Mouse (Mus musculus) frontal cortex, adult (tissue): ENCODE data around the gene Acadvl.

Source experiments
- ATAC-seq: cut with Nextera tagmentation; 2 replicates; pipeline ENCODE4 v1.9.2; 2017; ENCODE audit warnings: mild to moderate bottlenecking, moderate library complexity, mixed read lengths; ENCODE audit not compliant: low TSS enrichment

Acadvl gene

DNA sequence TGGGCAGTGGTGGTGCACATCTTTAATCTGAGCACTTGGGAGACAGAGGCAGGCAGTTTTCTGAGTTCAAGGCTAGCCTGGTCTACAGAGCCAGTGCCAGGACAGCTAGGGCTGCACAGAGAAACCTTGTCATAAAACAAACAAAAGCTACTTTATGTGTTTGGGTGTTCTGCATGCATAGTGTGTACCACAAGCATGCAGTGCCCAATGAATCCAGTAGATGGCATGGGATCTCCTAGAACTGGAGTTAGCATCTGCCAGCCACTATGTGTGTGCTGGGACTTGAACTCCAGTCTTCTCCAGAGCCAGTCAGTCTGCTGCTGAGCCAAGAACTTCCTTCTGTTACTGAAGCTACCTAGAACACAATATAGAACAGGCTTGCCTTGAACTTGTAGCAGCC is 13.3 kb downstream of the Acadvl start:
- ATAC-seq: no peak

DNA sequence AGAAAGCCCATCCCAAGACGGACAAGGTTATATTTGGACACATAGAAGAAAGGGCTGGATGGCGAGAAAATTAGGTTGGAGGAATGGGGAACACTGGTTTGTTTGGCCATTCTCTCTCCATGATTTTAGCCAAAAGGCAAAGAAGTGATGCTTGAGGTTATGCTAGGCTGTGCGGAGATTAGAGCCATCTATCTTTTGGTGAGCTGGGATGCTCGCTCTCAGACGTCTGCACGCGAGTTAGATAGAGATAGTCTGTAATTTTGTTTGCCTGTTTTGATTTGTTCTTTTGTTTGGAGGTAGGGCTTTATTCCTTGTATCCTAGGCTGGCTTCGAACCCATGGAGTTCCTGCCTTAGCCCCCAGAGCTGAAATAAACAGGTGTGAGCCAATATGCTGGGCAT is 14.1 kb downstream of the Acadvl start:
- no peak for ATAC-seq

DNA sequence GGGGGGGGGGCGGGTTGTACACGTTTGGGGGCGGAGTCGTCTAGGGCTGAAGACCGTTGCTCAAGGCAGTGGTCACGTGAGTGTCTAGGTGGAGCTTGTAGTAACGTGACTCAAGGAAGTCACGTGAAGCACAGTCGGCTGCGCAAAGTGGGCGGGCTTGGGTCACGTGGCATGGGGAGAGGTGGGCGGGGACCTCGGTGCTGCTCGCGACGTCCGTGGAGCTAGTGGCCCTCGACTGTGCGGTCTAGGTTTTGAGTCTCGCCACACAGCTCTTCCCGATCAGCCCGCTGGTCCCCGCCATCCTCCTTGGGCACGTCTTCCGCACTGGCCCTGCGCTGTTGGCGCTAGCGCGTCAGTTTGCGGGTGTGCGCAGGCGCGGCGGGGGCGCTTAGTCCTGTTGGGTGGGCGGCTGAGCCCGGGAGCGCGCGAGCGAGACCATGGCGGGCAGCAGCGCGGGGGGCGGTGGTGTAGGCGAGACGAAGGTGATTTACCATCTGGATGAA is 14.8 kb downstream of the Acadvl start, which contains the start of gene Dvl2:
Gene Dvl2, plus strand, starts transcription at position 200 of the 503 bp plus-strand sequence.
- peak; percentile 45 for ATAC-seq

DNA sequence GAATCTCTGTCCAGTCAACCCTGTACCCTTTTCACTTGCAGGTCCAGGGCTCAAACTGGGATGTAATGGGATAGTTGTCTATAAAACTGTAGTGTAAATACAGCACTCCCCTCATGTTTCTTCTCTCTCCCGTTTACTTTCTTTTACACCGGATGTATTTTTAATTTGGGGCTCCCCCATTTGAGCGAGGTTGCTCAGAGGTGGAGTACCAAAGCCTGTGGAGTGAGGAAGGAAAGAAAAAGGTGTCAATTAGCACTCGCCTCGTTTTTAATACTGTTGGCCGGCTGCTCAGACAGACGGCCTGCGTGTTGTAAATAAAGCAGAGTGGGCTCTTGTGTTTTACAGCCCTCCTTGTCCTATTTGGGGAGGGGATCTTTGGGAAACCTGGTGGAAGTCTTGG is 15.5 kb downstream of the Acadvl start:
- no peak for ATAC-seq

DNA sequence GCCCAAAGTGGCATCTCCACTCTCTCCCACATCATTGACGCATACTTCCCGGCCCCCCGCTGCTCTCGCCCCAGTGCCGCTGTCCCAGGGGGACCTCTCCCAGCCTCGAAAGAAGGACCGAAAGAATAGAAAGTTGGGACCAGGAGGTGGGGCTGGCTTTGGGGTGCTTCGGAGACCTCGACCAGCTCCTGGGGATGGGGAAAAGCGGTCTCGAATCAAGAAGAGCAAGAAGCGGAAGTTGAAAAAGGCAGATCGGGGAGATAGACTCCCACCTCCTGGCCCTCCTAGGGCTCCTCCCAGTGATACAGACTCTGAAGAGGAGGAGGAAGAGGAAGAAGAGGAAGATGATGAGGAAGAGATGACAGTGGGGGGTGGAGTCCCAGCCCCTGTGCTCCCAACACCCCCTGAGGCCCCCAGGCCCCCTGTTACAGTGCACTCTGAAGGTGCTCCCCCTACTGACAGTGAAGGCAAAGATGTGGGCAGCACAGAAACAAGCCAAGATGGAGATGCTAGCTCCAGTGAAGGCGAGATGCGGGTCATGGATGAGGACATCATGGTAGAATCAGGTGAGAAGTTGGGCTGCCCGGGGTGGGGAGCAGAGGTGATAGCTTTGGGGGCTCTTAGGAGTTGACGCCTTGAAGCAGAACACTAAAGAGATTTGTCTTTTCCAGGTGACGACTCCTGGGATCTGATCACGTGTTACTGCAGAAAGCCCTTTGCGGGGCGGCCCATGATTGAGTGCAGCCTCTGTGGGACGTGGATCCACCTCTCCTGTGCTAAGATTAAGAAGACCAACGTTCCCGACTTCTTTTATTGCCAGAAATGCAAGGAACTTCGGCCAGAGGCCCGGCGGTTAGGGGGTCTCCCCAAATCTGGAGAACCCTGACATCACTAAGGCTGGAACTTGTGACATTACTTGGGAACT is 16.4 kb downstream of the Acadvl start:
- ATAC-seq: no peak

DNA sequence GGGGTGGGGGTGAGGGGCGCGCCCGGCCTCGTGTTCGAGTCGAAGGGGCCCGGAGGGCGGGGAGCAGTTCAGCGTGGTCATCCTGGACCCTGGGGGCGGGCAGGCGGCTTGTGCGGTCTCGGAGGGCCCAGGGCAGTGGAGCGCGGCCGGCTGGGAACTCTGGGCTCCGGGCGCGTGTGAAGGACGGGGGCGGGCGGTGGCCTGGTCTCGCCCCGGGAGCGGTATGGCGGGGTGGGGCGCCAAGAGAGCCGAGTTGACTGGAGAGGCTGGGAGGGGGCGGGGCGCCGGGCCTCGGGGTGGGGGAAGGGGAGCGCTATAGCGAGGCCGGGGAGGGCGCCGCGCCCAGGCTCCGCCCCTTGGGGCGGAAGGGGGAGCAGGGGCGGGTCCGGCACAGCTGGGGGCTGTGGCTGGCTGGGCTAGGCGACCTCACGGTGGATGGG is 18.1 kb downstream of the Acadvl start:
- no peak for ATAC-seq

DNA sequence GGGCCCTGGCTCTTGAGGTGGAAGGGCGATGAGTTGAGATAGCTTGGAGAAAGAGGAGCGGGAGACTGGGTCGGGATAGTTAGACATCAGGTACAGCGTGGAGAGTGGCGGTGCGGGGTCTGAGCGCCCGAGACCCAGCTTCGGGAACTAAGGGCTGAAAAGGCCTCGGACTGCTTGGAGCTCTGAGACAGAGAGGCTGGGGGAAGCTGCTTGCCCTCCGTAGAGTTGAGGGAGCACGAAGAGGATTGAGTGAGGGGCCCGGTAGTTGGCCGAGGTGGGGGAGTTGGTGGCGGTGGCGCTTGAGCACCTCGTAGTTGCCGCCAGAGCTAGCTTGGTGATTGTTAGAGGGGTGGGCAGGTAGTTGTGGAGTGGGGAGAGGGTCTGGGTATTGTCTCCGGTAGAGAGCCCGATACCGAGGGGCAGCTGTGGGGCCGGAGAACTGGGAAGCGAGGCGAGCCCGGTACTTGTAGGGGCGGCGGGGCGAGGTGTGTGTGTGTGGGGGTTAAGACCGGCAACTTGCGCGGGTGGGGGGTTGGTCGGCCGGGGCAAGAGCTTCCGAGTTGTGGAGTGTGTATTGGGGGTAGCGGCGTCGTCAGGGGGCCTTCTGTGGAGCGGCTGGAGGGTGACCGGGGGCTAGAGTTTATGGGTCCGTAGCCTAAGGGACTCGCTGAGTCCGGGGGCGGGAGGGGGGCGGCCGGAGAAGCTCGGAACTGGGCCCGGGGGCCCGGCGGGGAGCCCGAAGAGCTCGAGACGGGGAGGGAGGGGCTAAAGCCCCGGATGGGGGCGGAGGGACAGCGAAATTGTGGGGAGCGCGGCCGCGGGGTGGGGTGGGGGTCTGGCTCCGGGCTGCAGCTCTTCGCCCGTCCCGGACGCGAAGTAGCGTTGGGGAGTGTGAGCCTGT is 18.8 kb downstream of the Acadvl start:
- no peak for ATAC-seq

DNA sequence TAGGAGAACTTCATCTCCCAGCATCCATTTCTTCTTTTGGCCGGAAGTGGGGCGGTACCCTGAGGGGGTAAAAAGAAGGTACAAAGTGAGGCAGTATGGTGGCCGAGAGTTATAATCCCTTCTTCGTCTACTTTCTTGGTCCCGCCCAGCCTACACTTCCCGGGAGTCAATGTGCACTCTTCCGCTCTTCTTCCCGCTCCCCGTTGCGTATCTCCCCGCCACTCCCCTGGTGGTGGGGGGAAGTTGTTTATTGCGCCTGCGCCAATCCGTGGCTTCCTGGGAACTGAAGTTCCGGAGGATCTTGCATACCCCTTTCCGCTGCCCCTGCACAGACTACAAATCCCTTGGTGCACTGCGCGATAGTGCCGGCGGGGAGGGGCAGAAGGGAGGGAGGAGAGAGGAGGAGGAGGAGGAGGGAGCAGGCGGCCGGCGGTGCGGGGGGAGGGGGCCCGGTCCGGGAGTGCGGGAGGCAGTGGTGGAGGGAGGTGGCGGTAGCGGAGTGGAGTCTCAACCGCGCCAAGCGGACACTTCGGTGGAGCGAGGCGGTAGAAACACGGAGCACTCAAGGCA is 19.7 kb downstream of the Acadvl start, which contains the start of gene Phf23:
Gene Phf23, plus strand, starts transcription at position 387 of the 570 bp plus-strand sequence.
- ATAC-seq: peak; percentile 72

DNA sequence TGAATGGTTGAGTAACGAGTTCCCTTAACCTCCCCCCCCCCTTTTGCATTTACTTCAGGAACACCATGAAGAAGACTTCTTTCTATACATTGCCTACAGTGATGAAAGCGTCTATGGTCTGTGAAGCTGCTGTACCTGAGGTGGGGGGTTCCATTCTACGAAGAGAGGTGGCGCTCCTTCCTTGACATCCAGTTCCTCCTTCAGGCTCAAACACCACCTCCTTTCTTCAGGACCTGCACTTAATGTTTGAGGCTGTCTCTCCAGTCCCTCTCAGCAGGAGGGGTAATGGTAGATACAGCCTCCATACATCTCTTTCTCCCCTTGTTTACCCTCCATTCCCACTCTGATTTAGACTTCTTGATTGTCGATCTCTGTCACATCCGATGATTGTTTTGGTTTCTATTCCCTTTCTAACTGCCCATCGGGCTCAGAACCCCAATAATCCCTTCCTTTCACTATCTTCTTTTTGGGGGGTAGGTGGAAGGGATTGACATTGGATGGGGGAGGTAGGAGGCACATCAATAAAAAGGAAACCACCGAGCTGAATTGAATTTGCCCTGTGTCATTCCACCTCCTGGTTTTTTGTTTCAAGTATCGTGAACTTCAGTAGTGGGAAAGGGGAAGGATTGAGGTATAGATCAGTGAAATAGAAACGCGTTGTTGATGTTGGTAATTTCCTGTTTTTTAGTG is 20.7 kb downstream of the Acadvl start:
- ATAC-seq: no peak

DNA sequence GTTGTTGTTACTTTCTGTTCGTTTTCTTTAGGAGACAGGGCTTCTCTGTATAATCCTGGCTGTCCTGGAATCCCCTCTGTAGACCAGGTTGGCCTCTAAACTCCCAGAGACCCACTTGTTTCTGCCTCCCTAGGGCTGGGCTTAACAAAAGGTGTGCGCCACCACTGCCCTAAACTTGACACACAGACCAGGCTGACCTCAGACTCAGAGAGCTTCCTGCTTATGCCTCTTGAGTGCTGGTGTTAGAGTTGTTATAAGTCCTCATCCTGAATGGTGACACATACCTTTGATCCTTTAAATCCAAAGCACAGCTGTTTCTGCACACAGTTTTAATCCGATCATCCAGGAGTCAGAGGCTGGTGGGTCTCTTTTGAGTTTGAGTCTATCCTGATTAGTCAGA is 22.3 kb downstream of the Acadvl start:
- ATAC-seq: no peak

DNA sequence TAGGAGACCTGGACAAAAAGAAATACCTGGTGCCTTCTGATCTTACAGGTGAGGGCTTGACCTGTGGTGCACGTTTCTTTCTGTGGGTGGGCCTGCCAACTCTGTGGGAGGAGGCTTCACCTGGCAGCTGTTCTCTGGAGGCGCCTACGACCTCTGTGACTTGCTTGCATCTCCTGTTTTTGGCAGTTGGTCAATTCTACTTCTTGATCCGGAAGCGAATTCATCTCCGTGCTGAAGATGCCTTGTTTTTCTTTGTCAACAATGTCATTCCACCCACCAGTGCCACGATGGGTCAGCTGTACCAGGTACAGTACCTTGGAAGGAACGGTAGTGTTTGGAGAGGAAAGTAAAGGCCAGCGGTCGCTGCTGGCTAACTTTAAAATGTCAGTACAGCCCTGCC is 22.8 kb downstream of the Acadvl start:
- ATAC-seq: no peak

DNA sequence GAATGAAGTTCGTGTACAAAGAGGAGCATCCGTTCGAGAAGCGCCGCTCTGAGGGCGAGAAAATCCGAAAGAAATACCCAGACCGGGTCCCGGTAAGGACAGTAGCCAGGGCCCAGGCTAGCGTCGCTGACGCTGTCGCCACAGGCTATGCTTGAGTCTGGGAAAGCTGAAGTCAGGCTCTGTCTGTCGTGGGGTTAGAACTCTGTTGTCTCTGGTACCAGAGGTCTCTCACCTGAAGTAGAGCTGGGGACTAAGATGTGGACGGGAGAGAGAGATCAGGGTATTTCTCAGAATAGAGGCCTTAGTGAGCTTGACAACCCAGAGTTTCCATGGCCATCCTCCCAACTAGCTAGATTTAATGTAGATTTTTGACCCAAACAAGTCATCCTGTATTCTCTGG is 23.5 kb downstream of the Acadvl start:
- no peak for ATAC-seq

DNA sequence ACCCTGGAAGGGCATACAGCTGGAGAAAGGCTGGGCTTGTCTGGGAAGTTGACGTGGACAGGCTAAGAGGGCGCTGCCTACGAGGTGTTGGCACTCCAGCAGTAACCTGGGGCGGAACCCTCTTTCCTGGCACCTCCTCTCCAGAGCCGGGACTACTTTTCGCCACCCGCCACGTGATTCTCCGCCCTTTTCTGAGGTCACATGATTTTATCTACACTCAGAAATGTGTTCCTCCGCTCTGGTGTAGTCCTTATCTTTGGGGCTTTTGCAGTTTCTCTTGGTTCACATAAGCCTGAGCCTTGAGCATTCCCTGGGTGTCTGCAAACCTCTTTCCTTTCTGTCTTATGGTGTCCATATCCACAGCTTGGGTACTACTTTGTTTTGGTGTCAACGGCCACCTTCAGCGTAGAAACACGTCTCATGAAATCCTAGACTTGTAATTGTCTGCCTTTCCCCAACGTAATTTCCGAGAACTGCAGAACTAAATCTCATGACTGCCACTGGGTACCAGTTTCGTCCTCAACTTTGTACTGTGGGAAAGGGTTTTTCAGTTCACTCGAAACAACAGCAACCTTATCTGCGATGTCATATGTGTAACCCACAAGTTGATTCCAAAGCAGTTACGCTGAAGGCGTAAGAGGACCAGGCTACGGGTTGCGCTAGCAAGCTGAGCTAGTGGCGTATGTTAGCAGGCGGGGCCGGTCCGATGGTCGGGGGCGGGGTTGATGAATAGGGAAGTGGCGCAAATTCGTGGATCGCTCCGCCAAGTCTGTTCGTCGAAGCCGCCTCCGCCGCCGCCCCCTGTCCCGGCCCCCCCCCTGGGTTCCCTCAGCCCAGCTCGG is 24.1 kb downstream of the Acadvl start, which contains the start of gene Gabarap:
Gene Gabarap, plus strand, starts transcription at position 294 of the 842 bp plus-strand sequence.
- ATAC-seq: peak; percentile 67

DNA sequence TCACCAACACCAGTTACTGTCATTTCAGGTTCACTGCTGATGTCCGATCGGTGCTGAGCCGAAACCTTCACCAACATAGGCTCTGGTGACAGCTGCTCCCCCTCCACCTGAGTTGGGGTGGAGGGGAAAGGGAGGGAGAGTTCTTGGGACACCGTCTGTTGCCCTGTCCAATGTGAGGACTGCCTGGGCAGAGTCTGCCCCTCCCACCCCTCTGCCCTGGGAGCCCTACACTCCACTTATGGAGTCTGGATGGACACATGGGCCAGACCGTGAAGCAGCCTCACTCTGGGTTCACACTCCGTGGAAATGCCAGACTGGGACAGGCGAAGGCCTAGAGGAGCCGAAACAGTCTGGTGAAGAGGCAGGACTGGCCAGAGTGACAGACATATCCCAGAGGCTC is 25.3 kb downstream of the Acadvl start:
- no peak for ATAC-seq

DNA sequence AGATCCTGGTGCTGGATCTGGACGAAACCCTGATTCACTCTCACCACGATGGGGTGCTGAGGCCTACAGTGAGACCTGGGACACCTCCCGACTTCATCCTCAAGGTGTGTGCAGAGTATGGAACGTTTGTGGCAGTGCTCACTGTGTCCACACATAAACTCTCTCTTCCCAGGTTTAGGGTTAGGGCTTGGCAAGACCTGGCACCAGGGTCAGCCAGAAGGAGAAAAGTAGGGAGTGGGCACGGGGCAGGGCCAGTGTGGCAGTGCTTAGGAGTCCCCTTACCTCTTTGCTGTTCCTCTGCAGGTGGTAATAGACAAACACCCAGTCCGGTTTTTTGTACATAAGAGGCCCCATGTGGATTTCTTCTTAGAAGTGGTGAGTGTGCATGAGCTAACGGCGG is 30.8 kb downstream of the Acadvl start:
- no peak for ATAC-seq

DNA sequence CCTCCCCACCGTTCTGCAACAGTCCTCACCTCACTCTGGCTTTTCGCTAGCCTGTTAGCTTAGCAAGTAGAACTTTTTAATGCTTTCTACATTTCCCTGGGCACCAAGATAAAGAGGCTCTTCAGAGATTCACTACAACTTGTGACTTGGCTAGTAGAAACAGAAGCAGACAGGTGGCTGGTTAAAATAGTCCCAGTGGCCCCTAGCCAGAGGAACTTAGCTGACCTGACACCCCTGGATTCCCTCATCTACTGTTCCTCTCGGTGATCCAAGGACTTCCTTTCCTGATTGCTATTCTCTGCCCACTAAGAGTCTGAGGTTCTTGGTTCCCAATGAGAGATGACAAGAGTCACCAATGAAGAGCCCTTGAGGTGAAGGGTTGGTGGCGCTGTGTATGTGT is 31.8 kb downstream of the Acadvl start:
- ATAC-seq: no peak

DNA sequence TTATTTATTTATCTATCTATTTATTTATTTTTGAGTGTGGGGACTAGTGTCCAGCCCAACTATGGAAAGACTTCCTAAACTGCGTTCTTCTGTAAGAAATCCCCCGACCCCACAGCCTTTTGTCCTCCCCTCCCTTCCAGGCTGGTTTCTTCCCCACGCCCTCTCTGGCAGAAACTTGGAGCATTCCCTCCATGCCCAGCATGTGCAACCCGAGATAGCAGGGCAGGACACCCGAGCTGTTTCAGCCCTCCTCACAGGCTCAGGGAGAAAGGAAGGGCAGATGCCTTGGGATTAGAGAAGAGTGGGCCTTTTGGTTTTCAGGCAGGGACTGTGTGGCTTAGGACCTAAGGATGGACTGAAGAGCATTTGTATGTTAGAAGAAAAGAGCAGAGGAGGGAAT is 32.3 kb downstream of the Acadvl start:
- no peak for ATAC-seq

DNA sequence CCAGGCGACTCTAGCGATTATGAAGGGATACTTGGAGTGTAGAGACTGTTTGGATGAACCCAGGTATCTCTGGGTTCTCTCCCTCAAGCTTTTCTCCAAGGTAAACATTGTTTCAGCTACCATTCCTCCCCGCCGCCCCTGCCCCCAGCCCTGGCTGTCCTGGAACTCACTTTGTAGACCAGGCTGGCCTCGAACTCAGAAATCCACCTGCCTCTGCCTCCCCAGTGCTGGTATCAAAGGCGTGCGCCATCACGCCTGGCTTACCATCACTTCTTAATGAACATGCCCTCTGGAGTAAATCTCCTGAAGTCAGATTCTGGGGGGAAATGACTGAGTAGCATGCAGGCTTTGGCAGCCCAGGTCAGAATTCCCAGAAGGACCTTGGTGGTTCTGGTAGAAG is 33.0 kb downstream of the Acadvl start, which contains the start of gene Elp5:
Gene Elp5, minus strand, starts transcription at position 293 of the 400 bp plus-strand sequence.
- ATAC-seq: no peak

DNA sequence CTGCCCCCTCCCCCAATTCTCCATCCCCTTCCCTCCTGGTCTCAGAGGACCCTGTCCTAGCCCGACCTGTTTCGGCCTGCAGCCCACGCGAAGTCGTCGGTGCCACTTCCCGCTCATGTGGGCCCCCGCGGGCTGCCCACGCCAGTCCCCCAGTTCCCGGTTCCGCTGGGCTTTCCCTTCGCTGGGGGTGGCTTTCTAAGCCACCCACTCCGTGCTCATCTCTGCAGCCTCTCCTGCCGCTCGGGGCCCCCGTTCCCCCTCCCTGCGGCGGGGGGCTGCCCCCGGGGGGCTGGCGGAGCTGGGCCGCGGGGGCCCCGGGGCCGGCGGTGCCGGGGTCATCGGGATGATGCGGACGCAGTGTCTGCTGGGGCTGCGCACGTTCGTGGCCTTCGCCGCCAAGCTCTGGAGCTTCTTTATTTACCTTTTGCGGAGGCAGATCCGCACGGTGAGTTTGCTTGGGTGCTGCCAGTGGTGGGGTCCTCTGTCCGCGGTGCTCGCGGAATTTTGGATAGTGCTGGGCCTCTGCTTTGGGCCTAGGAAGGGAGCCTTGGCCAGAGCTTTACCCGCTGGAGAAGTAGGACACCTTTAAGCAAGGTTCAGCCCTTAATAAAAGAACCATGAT is 34.0 kb downstream of the Acadvl start, which contains the start of gene Ctdnep1:
Gene Ctdnep1, plus strand, starts transcription at position 16 of the 622 bp plus-strand sequence.
- ATAC-seq: no peak
